Mouse (Mus musculus): ENCODE data around the gene Hist1h3f. TPM values are rescaled to one million over a fixed set of nuclear protein-coding genes. Genes with fewer than 3 reads are reported as not detected.
A peak's percentile ranks its signal among the peaks of the same experiment; 100 is the strongest.
"Not testable (repeated sequence)": the region's sequence is repeated elsewhere in the genome, so short reads cannot be mapped to it uniquely, and the experiment has no call there.

Gene Hist1h3f
- polyA plus RNA-seq, 1 experiment from 2014 or later, result 1.1 TPM

GRCm38 (mm10) chr13:23582219-23583056 lies 38.6 kb downstream of the Hist1h3f start:
- peak overlapping the region; percentile 37 for H3K9ac ChIP-seq
- no peaks in the 10 kb centered on the region for H3K27me3 ChIP-seq
- H3K9me3 ChIP-seq, result no peaks in the 10 kb centered on the region
- 7% methylated on average over 6 of the region's 6 CpGs for WGBS
- no peaks in the 10 kb centered on the region for H3K36me3 ChIP-seq
- peak overlapping the region; percentile 81 for H3K27ac ChIP-seq
- peak overlapping the region; percentile 49 for H3K4me3 ChIP-seq
- no peak for ATAC-seq (ENCODE audit: insufficient number of reproducible peaks, low FRiP score, low TSS enrichment, low read depth)
- peaks cover 22% of the 10 kb centered on the region for H3K4me1 ChIP-seq
- H3K4me2 ChIP-seq, result peak overlapping the region; percentile 66

DNA sequence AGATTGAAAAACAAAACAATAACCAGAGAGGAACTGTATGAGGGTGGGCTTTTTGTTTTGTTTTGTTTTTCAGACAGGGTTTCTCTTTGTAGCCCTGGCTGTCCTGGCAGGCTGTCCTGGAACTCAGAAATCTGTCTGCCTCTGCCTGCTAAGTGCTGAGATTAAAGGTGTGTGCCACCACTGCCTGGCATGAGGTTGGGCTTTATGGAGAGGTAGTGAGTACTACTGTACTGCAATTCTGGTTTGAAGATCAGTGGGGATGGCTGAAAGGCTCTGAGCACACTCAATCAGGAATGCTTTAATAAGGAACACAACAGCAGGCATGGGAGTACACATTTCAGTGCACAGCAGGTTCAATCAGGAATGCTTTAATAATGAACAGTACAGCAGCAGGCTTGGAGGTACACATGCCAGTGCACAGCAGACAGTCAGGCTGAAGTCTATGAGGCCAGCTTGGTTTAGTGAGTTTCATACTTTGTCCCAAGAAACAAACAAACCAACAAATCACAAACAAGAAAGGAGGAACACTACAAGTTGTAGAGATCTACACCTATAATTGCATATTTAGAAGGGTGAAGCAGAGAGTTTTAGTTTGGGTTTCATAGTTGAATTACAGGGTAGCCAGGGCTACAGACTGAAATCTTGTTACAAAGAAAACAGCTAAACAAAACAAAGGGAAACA lies 39.7 kb downstream of the Hist1h3f start:
- ATAC-seq (ENCODE audit: insufficient number of reproducible peaks, low FRiP score, low TSS enrichment, low read depth), result no peak
- Histone ChIP-seq H3K4me3 (no peak overlapping the region), H3K27ac (peak overlapping the region; percentile 81), H3K9ac (no peak overlapping the region), H3K4me1 (peaks cover 22% of the 10 kb centered on the region), H3K27me3 (no peaks in the 10 kb centered on the region), H3K4me2 (no peak overlapping the region), H3K9me3 (no peaks in the 10 kb centered on the region), H3K36me3 (no peaks in the 10 kb centered on the region)

- H3K4me2 ChIP-seq, result peak overlapping the region; percentile 70
- peaks cover 22% of the 10 kb centered on the region for H3K4me1 ChIP-seq
- H3K36me3 ChIP-seq, result no peaks in the 10 kb centered on the region
- no peaks in the 10 kb centered on the region for H3K9me3 ChIP-seq
- H3K27me3 ChIP-seq, result no peaks in the 10 kb centered on the region
- H3K4me3 ChIP-seq, result peak overlapping the region; percentile 46
- peak overlapping the region; percentile 95 for H3K27ac ChIP-seq
- no peak for ATAC-seq (ENCODE audit: insufficient number of reproducible peaks, low FRiP score, low TSS enrichment, low read depth)
- H3K9ac ChIP-seq, result no peak overlapping the region
Observed at GRCm38 (mm10) chr13:23584331-23584730, 40.5 kb downstream of the Hist1h3f start.

DNA sequence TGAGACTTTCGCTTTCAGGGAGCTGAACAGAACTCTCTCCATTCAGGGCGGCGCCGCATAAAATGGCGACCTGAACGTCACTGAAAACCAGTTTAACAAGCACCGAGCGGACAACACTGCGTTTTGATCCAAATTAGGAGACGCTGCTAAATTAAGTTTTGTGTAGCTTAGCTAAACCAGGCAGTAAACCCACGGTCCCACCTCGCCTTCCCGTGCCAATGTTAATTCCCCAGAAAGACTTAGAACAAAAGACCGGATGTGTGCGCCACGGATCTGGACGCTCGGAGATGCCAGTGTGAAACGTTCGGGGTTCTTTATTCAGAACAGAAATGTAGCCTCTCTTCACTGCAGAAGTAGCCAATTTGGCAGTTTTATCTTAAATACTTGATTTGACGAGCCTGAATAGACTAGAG lies 41.2 kb downstream of the Hist1h3f start:
- peak overlapping the region; percentile 95 for H3K27ac ChIP-seq
- peak overlapping the region; percentile 55 for H3K9ac ChIP-seq
- peak overlapping the region; percentile 70 for H3K4me2 ChIP-seq
- H3K4me1 ChIP-seq, result peaks cover 22% of the 10 kb centered on the region
- H3K9me3 ChIP-seq, result no peaks in the 10 kb centered on the region
- no peaks in the 10 kb centered on the region for H3K36me3 ChIP-seq
- no peaks in the 10 kb centered on the region for H3K27me3 ChIP-seq
- WGBS, result under 1% methylated on average over 21 of the region's 21 CpGs
- ATAC-seq (ENCODE audit: insufficient number of reproducible peaks, low FRiP score, low TSS enrichment, low read depth), result no peak
- peak overlapping the region; percentile 46 for H3K4me3 ChIP-seq

DNA sequence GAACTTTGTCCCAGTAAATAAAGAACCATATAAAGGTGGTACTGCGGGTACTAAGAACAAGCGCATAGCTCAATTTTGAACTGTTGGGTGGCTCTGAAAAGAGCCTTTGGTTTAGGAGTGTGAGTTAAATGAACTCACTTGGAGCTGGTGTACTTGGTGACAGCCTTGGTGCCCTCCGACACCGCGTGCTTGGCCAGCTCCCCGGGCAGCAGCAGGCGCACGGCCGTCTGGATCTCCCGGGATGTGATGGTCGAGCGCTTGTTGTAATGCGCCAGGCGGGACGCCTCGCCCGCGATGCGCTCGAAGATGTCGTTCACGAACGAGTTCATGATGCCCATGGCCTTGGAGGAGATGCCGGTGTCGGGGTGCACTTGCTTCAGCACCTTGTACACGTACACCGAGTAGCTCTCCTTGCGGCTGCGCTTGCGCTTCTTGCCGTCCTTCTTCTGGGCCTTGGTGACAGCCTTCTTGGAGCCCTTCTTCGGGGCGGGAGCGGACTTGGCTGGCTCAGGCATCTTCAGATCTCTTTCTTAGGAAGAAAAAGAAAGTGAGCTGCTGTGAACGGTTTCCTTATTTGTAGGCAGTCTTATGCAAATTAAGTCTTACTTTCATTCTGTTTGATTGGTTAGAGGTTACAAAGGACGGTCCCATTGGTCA lies 41.7 kb downstream of the Hist1h3f start:
- under 1% methylated on average over 30 of the region's 36 CpGs for WGBS
- H3K9me3 ChIP-seq, H3K27me3 ChIP-seq, H3K36me3 ChIP-seq: not testable (repeated sequence)
- peak overlapping the region; percentile 55 for H3K9ac ChIP-seq
- peak overlapping the region; percentile 46 for H3K4me3 ChIP-seq
- peak overlapping the region; percentile 70 for H3K4me2 ChIP-seq
- ATAC-seq (ENCODE audit: insufficient number of reproducible peaks, low FRiP score, low TSS enrichment, low read depth), result peak; percentile 80
- peaks cover 22% of the 10 kb centered on the region for H3K4me1 ChIP-seq
- peak overlapping the region; percentile 95 for H3K27ac ChIP-seq

DNA sequence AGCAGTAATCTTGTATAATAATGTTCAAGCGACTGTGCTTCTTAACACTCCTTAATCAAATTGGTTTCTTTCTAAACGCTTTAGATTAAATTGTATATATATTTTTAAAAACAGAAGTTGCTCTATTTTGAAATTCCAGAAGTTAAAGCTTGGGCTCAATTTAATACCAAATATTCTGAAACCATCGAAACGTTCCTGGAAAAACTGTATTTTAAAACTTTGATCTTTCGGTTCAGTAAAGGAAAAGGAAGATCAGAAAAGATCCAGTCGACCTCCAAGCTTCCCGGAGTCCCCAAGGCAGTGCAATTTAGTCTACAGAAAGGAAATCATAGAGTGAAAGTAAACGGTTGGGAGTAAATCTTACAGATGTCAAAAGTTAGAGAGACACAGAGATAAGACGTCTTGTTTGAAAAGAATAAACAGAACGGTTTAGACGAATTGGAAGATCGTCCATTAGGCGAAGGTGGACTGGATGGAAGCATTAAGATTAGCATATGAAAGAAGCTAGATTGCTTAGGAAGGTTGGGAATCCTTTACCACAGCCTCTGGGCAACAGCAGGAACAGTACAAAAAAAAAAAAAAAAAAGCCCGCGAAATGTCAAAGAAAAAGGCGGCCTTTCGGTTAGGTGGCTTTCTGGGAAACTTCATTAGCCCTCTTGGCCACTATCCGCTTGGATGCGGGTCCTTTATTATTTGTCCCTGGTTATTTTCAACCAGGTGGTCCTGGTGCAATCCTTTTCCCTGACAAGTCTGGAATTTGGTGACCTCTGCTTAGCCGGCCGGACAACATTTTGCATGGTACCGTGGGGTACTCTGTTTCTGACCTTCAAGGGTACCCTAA lies 42.5 kb downstream of the Hist1h3f start:
- peaks cover 22% of the 10 kb centered on the region for H3K4me1 ChIP-seq
- H3K9ac ChIP-seq, result 0 out of 2 replicates have a peak overlapping the region, but pooled peaks have one; percentile 26
- H3K4me3 ChIP-seq, result peak overlapping the region; percentile 46
- H3K27ac ChIP-seq, result peak overlapping the region; percentile 91
- H3K27me3 ChIP-seq, result no peaks in the 10 kb centered on the region
- H3K36me3 ChIP-seq, result no peaks in the 10 kb centered on the region
- no peaks in the 10 kb centered on the region for H3K9me3 ChIP-seq
- WGBS, result under 1% methylated on average over 22 of the region's 22 CpGs
- ATAC-seq (ENCODE audit: insufficient number of reproducible peaks, low FRiP score, low TSS enrichment, low read depth), result no peak
- peak overlapping the region; percentile 70 for H3K4me2 ChIP-seq

DNA sequence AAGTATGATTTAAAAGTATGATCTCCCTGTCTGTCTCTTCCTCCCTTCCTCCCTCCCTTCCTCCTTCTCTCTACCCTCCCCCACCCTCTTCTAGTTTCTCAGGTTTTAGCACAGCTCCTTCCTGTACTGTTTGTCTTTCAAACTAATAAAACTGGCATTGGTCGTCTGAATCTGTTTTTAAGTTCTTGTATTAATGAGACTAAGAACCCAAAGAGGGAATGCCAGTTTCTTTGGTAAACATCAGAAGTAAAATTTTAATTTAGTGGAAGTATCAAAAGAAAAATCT lies 43.0 kb downstream of the Hist1h3f start:
- peak overlapping the region; percentile 46 for H3K4me3 ChIP-seq
- WGBS, result 3% methylated on average over 1 of the region's 1 CpGs
- no peaks in the 10 kb centered on the region for H3K9me3 ChIP-seq

DNA sequence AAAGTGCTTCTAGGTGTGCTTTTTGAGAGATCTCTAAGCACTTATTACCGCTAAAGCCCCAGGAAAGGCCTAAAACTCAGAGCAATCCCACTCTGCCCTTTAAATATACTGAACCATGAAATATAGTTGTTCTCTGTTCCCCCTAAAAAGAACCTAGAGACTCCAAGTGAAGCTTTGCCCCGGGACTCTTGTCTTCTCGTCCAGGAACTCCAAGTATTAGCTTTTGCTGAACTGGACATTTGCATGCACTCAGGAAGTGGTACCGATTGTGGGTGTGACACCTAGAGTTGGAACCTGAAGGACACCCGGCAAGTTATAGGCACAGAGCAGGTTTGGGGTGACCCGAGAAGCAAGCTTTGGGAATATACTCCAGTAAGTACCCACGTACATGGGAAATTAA lies 47.4 kb downstream of the Hist1h3f start:
- H3K4me2 ChIP-seq, result no peak overlapping the region
- 92% methylated on average over 7 of the region's 7 CpGs for WGBS
- peaks cover 10% of the 10 kb centered on the region for H3K4me1 ChIP-seq
- ATAC-seq (ENCODE audit: insufficient number of reproducible peaks, low FRiP score, low TSS enrichment, low read depth), result no peak
- H3K9me3 ChIP-seq, result no peaks in the 10 kb centered on the region
- H3K27ac ChIP-seq, result no peak overlapping the region
- no peak overlapping the region for H3K4me3 ChIP-seq
- no peaks in the 10 kb centered on the region for H3K36me3 ChIP-seq
- no peaks in the 10 kb centered on the region for H3K27me3 ChIP-seq
- no peak overlapping the region for H3K9ac ChIP-seq

More for the DNA sequence above, 43.0 kb downstream of the Hist1h3f start:
- Histone ChIP-seq H3K4me2 (peak overlapping the region; percentile 70), H3K9ac (no peak overlapping the region), H3K27me3 (no peaks in the 10 kb centered on the region), H3K4me1 (peaks cover 20% of the 10 kb centered on the region), H3K27ac (peak overlapping the region; percentile 91), H3K36me3 (no peaks in the 10 kb centered on the region)
- ATAC-seq (ENCODE audit: insufficient number of reproducible peaks, low FRiP score, low TSS enrichment, low read depth), result no peak

DNA sequence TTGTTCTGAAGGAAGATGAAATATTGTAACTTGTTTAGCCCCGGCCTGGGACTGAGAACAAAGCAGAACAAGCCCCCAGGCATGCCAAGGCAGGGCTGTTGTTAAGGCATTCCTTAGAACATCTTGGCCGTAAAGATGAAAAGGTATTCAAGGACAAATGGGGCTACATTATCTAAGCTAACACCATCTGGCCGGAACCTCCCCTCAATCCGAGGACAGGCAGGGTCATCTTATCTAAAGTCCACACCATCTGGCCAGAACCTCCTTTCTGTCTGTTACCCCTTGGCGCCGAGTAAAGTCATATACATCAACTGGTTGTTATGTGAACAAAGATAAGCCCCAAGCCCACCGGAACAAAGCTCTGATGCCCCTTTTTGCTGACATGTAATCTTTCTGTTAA lies 48.0 kb downstream of the Hist1h3f start:
- H3K4me1 ChIP-seq; H3K27ac ChIP-seq; H3K9ac ChIP-seq; H3K4me3 ChIP-seq; H3K27me3 ChIP-seq; H3K36me3 ChIP-seq; ATAC-seq (ENCODE audit: insufficient number of reproducible peaks, low FRiP score, low TSS enrichment, low read depth); H3K4me2 ChIP-seq; H3K9me3 ChIP-seq: not testable (repeated sequence)
- WGBS, result 84% methylated on average over 7 of the region's 7 CpGs

- Histone ChIP-seq H3K27me3 (no peaks in the 10 kb centered on the region), H3K9me3 (no peaks in the 10 kb centered on the region), H3K27ac (no peak overlapping the region)
Observed at GRCm38 (mm10) chr13:23592614-23593013, 48.8 kb downstream of the Hist1h3f start.

GRCm38 (mm10) chr13:23593051-23593770 lies 49.4 kb downstream of the Hist1h3f start:
- no peak for ATAC-seq (ENCODE audit: insufficient number of reproducible peaks, low FRiP score, low TSS enrichment, low read depth)
- no peak overlapping the region for H3K4me3 ChIP-seq
- no peak overlapping the region for H3K4me2 ChIP-seq
- no peak overlapping the region for H3K9ac ChIP-seq
- 65% methylated on average over 5 of the region's 5 CpGs for WGBS
- 0 out of 2 replicates have a peak, but pooled peaks cover 4% of the 10 kb centered on the region for H3K4me1 ChIP-seq
- H3K27me3 ChIP-seq, result no peaks in the 10 kb centered on the region
- H3K27ac ChIP-seq, result no peak overlapping the region
- H3K36me3 ChIP-seq, result no peaks in the 10 kb centered on the region
- H3K9me3 ChIP-seq, result no peaks in the 10 kb centered on the region

More at GRCm38 (mm10) chr13:23592614-23593013, 48.8 kb downstream of the Hist1h3f start:
- Histone ChIP-seq H3K4me3 (no peak overlapping the region), H3K9ac (no peak overlapping the region), H3K36me3 (no peaks in the 10 kb centered on the region), H3K4me2 (no peak overlapping the region), H3K4me1 (0 out of 2 replicates have a peak, but pooled peaks cover 4% of the 10 kb centered on the region)
- ATAC-seq (ENCODE audit: insufficient number of reproducible peaks, low FRiP score, low TSS enrichment, low read depth), result no peak
- WGBS, result 36% methylated on average over 7 of the region's 7 CpGs
